Mouse (Mus musculus) layer of hippocampus, postnatal 14 days (tissue): Measurements from ENCODE around the gene 1700008O03Rik. TPM values are rescaled to one million over a fixed set of nuclear protein-coding genes. Genes with fewer than 3 reads are reported as not detected.

ENCODE experiments used
- DNase-seq, 2 experiments: peaks; one replicate each; pipeline ENCODE4 v3.0.0; 2021 to 2022; ENCODE audit warnings: low spot score in 2 of 2, mixed read lengths in 1 of 2
- long read RNA-seq, 2 experiments: library from polyadenylated mRNA; stranded (forward); transcript quantifications; one replicate each; pipeline ENCODE4 v2.0.0; 2021
- total RNA-seq, 2 experiments: library from RNA; stranded (reverse); gene quantifications; 2 replicates each; pipeline ENCODE4 v1.2.3; 2021

Gene 1700008O03Rik
- total RNA-seq, result 1 to 10 TPM; 2.3 TPM
- long read RNA-seq, experiment 1, partial matches to known transcripts, result 0 of 6 reads
- long read RNA-seq, experiment 1, other reads (novel, unspliced or antisense), result 6 of 6 reads
- long read RNA-seq, experiment 2, partial matches to known transcripts, result 1 of 9 reads
- long read RNA-seq, experiment 2, other reads (novel, unspliced or antisense), result 8 of 9 reads

GRCm38 (mm10) chr7:44385720-44386119 is at the start of gene 1700008O03Rik:
Gene 1700008O03Rik, minus strand, starts transcription at chr7:44385820.
- DNase-seq, result no peak

GRCm38 (mm10) chr7:44434089-44434488 is 48.5 kb upstream of the 1700008O03Rik start:
- no peak for DNase-seq

- peak in 1 of 2 experiments; percentile 59 for DNase-seq
Measured at GRCm38 (mm10) chr7:44433371-44433770, 47.8 kb upstream of the 1700008O03Rik start.

GRCm38 (mm10) chr7:44432550-44432949 is 46.9 kb upstream of the 1700008O03Rik start:
- DNase-seq, result no peak

GRCm38 (mm10) chr7:44429534-44430488 is 44.2 kb upstream of the 1700008O03Rik start:
- peak; percentile 71 to 75 for DNase-seq

GRCm38 (mm10) chr7:44428968-44429521 is 43.4 kb upstream of the 1700008O03Rik start, which contains the start of gene Lrrc4b:
Gene Lrrc4b, plus strand, starts transcription at chr7:44429018.
- peak; percentile 79 to 88 for DNase-seq

GRCm38 (mm10) chr7:44428171-44428950 is 42.7 kb upstream of the 1700008O03Rik start:
- DNase-seq, result peak in 1 of 2 experiments; percentile 68

GRCm38 (mm10) chr7:44427666-44428065 is 42.0 kb upstream of the 1700008O03Rik start:
- no peak for DNase-seq

GRCm38 (mm10) chr7:44413307-44413706 is 27.7 kb upstream of the 1700008O03Rik start:
- no peak for DNase-seq

GRCm38 (mm10) chr7:44411144-44411543 is 25.5 kb upstream of the 1700008O03Rik start:
- DNase-seq, result no peak

- no peak for DNase-seq
Measured at GRCm38 (mm10) chr7:44406015-44406355, 20.4 kb upstream of the 1700008O03Rik start.

GRCm38 (mm10) chr7:44405346-44406014 is 19.9 kb upstream of the 1700008O03Rik start:
- peak; percentile 90 to 99 for DNase-seq

- no peak for DNase-seq
Measured at GRCm38 (mm10) chr7:44401673-44402072, 16.1 kb upstream of the 1700008O03Rik start.

GRCm38 (mm10) chr7:44398570-44398969 is 12.9 kb upstream of the 1700008O03Rik start:
- peak in 1 of 2 experiments; percentile 53 for DNase-seq

- no peak for DNase-seq
Measured at GRCm38 (mm10) chr7:44393284-44393683, 7.7 kb upstream of the 1700008O03Rik start.

- DNase-seq, result no peak
Measured at GRCm38 (mm10) chr7:44392341-44392740, 6.7 kb upstream of the 1700008O03Rik start.

- DNase-seq, result no peak
Measured at GRCm38 (mm10) chr7:44391831-44392230, 6.2 kb upstream of the 1700008O03Rik start.

- peak in 1 of 2 experiments; percentile 51 for DNase-seq
Measured at GRCm38 (mm10) chr7:44384716-44385059, 932 bp downstream of the 1700008O03Rik start.

GRCm38 (mm10) chr7:44383980-44384715 is 1.5 kb downstream of the 1700008O03Rik start, which contains the start of gene Syt3:
Gene Syt3, plus strand, starts transcription at chr7:44384102.
- DNase-seq, result peak; percentile 80 to 84

GRCm38 (mm10) chr7:44382541-44382940 is 3.1 kb downstream of the 1700008O03Rik start:
- peak; percentile 79 to 89 for DNase-seq
